10 mouse cellular contexts compared by ENCODE assay signal in the genomic region with DNA sequence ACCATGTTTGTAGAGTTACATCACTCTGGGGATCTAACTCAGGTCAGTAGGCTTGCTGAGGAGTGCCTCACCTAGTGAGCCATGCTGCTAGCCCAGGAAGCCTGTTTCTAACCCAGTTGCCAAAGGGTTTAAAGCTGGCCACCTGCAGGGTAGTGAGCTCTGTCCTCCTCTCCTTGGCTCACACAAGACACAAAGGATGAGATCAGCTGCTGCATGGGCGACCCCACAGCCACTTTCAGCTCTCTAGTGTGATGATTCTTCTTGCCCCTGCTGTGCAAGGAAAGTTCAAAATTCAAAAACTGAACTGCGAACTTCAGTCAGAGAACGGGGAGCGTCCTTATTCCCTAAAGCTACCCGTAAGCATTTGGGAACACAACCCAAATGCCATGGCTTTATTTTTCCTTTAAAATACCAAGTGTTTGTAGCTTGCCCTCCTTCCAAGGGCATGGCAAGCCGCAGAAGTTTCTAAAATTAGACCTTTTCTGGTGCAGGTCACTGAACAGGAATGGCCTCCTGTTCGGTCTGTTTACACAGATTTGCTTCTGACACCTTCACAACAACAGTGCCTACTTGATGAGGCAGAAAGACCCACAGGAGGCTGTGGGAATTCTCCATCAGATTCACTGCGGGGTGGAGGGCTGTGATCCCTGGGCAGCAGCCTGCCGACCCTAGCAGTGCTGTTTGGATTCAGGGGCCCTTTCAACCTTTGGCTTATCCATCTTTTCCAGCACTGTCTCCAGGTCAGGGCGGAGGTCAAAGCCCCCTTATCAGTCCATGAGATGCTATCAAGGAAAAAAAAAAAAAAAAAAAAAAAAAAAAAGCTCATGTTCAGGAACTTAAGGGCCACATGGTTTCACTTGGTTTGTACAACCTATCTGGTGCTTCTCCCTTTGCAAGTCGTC.
DNase-seq lines count a peak whose midpoint lies in the region; ATAC-seq and TF ChIP-seq lines count a peak whose summit lies in the region.
"Had no signal": no experiment of that assay in that cellular context is flagged by ENCODE, and none has a peak within 500 bp of the region (broad histone marks: within the 10 kb centered on the region; RNA-seq: fewer than 3 reads in every experiment).

No protein-coding gene starts in this region.

- no peak overlapping the region for H3K9ac ChIP-seq in heart, embryonic 11.5 days (ENCODE audit: low read depth, low read length)
- no peak overlapping the region for H3K9ac ChIP-seq in kidney, embryonic 14.5 days (ENCODE audit: low read depth, low read length)

- TF ChIP-seq POLR2A in kidney, adult 2 months (IDR thresholded peaks at IDR 0.05; ENCODE audit: low read depth, low read length) = no peak

- no peak for DNase-seq in heart, postnatal 4 days
- peak; percentile 68 for DNase-seq in kidney, adult 2 months
- DNase-seq in kidney, adult 8-10 months = peak; percentile 30 to 60
- DNase-seq in yolk sac, embryonic 10.5 days (ENCODE audit: low spot score) = peak; percentile 82
- DNase-seq in testis, postnatal 14 days (ENCODE audit: low spot score) = no peak
- DNase-seq: layer of hippocampus, adult 9-11 months; right cerebral cortex, postnatal 25 days; thymus, adult 18-20 months had no signal

- H3K4me1 ChIP-seq in heart, embryonic 11.5 days (ENCODE audit: control insufficient read depth, insufficient read depth, low read length) = peaks cover 12% of the 10 kb centered on the region
- H3K4me1 ChIP-seq in kidney, adult 2 months (ENCODE audit: control insufficient read depth, insufficient read depth, low read length) = peaks cover 11% of the 10 kb centered on the region
- H3K4me1 ChIP-seq in kidney, embryonic 14.5 days (ENCODE audit: control insufficient read depth, insufficient read depth, low read length) = peaks cover 5% of the 10 kb centered on the region; the same call in 1 of the 2 replicates

- H3K4me3 ChIP-seq in heart, embryonic 11.5 days (ENCODE audit: low read depth, low read length) = no peak overlapping the region
- H3K4me3 ChIP-seq in kidney, adult 2 months (ENCODE audit: insufficient read depth, low read depth, low read length) = no peak overlapping the region
- H3K4me3 ChIP-seq in kidney, embryonic 14.5 days (ENCODE audit: low read length) = no peak overlapping the region

- 28% methylated on average over 11 of the region's 11 CpGs for WGBS in heart, embryonic 11.5 days (ENCODE audit: insufficient replicate concordance)
- WGBS in kidney, adult 2 months = 34% methylated on average over 11 of the region's 11 CpGs
- 28% methylated on average over 11 of the region's 11 CpGs for WGBS in kidney, embryonic 14.5 days

- no peaks in the 10 kb centered on the region for H3K27me3 ChIP-seq in heart, embryonic 11.5 days (ENCODE audit: control insufficient read depth, insufficient read depth, low read length)
- H3K27me3 ChIP-seq in kidney, adult 2 months (replicated peaks; ENCODE audit: control insufficient read depth, insufficient read depth, low read length) = no peaks in the 10 kb centered on the region
- no peaks in the 10 kb centered on the region for H3K27me3 ChIP-seq in kidney, embryonic 14.5 days (ENCODE audit: control insufficient read depth, insufficient read depth, low read length)

- TF ChIP-seq CTCF in kidney, adult 2 months (conservative IDR thresholded peaks at IDR 0.05; ENCODE audit: insufficient read depth, insufficient read length, low read depth, low read length) = no peak

- no peaks in the 10 kb centered on the region for H3K36me3 ChIP-seq in heart, embryonic 11.5 days (ENCODE audit: control insufficient read depth, insufficient read depth, low read length)
- H3K36me3 ChIP-seq in kidney, adult 2 months (ENCODE audit: control insufficient read depth, insufficient read depth, low read length) = no peaks in the 10 kb centered on the region
- H3K36me3 ChIP-seq in kidney, embryonic 14.5 days (ENCODE audit: control insufficient read depth, insufficient read depth, low read length) = no peaks in the 10 kb centered on the region

- peak overlapping the region; percentile 43; the same call in 1 of the 2 replicates for H3K27ac ChIP-seq in heart, embryonic 11.5 days (ENCODE audit: low read depth, low read length)
- peak overlapping the region; percentile 86 for H3K27ac ChIP-seq in kidney, adult 2 months (ENCODE audit: insufficient read depth, low read depth, low read length)
- no peak overlapping the region for H3K27ac ChIP-seq in kidney, embryonic 14.5 days (ENCODE audit: low read depth, low read length)

- no peak for ATAC-seq in heart, embryonic 11.5 days (replicated peaks; ENCODE audit: insufficient number of reproducible peaks, low FRiP score, low TSS enrichment)
- ATAC-seq in kidney, embryonic 14.5 days (ENCODE audit: low FRiP score, low TSS enrichment) = no peak; the same call in 1 of the 2 replicates

- no peak overlapping the region for H3K4me2 ChIP-seq in heart, embryonic 11.5 days
- H3K4me2 ChIP-seq in kidney, embryonic 14.5 days (replicated peaks; ENCODE audit: low read depth, low read length) = no peak overlapping the region; the same call in 1 of the 2 replicates

- H3K9me3 ChIP-seq in heart, embryonic 11.5 days (replicated peaks; ENCODE audit: control insufficient read depth, low read length) = no peaks in the 10 kb centered on the region
- no peaks in the 10 kb centered on the region for H3K9me3 ChIP-seq in kidney, embryonic 14.5 days (ENCODE audit: control insufficient read depth, low read length)

Comparison
In these comparisons a context has a peak if more than half of its experiments do, and no peak if none do; other contexts are left out.
1. DNase-seq: peak in kidney, adult 2 months (single experiment), kidney, adult 8-10 months (2 of 2) and yolk sac, embryonic 10.5 days (single experiment); none in heart, postnatal 4 days (single experiment) and testis, postnatal 14 days (single experiment).